Mouse (Mus musculus) hindbrain, postnatal 0 days (tissue): Measurements from ENCODE around the gene Il9. TPM values are rescaled to one million over a fixed set of nuclear protein-coding genes. Genes with fewer than 3 reads are reported as not detected.
A peak's percentile ranks its signal among the peaks of the same experiment; 100 is the strongest.

Source experiments
- ATAC-seq: fragments of 200-750 bp; cut with Nextera tagmentation; 2 replicates; pipeline ENCODE4 v1.8.0; 2017; ENCODE audit warnings: mild to moderate bottlenecking, moderate TSS enrichment, moderate library complexity
- DNase-seq: peaks from one replicate; pipeline ENCODE4 v3.0.0-alpha.2; 2015; ENCODE audit warnings: low spot score
- H3K27ac ChIP-seq: fragments of 300-500 bp; sonication (generic); 2 replicates; pipeline ENCODE4 v1.5.1; 2014; ENCODE audit warnings: mild to moderate bottlenecking
- H3K27me3 ChIP-seq: fragments of 300-500 bp; sonication (generic); 2 replicates; pipeline ENCODE4 v1.6.1; 2014; ENCODE audit warnings: low read length, mixed read lengths; ENCODE audit not compliant: insufficient read depth
- H3K36me3 ChIP-seq: fragments of 300-500 bp; sonication (generic); 2 replicates; pipeline ENCODE4 v1.6.1; 2014; ENCODE audit warnings: low read length, mixed read lengths; ENCODE audit not compliant: insufficient read depth
- H3K4me1 ChIP-seq: fragments of 300-500 bp; sonication (generic); 2 replicates; pipeline ENCODE4 v1.6.1; 2014; ENCODE audit warnings: antibody characterized with exemption, low read length, mixed read lengths; ENCODE audit not compliant: insufficient read depth
- H3K4me2 ChIP-seq: fragments of 300-500 bp; sonication (generic); 2 replicates; pipeline ENCODE4 v1.6.1; 2014; ENCODE audit warnings: low read depth, mild to moderate bottlenecking, low read length, moderate library complexity, mixed read lengths
- H3K4me3 ChIP-seq: fragments of 300-500 bp; sonication (generic); 2 replicates; pipeline ENCODE4 v1.5.1; 2014; ENCODE audit warnings: low read length
- H3K9ac ChIP-seq: fragments of 300-500 bp; sonication (generic); replicated peaks from 2 replicates; pipeline ENCODE4 v1.6.1; 2014; ENCODE audit warnings: mild to moderate bottlenecking, low read length, moderate library complexity, mixed read lengths
- H3K9me3 ChIP-seq: fragments of 300-500 bp; sonication (generic); 2 replicates; pipeline ENCODE4 v1.6.1; 2016; ENCODE audit warnings: low read length, mixed read lengths
- CTCF ChIP-seq: IDR thresholded peaks from 2 replicates; pipeline ENCODE4 v1.5.1; 2016; ENCODE audit warnings: antibody characterized with exemption, control low read depth, low read depth
- WGBS: fragments of 180-500 bp; shearing (Covaris S2); extraction: QIAGEN DNeasy Blood & Tissue Kit; methylation state at CpG from one replicate; pipeline ENCODE4 v1.1.7; 2014; 5-methylcytosine and 5-hydroxymethylcytosine counted together
- polyA plus RNA-seq: library from polyadenylated mRNA; unstranded; fragments of >200 nt; fragmentation: Nextera tagmentation; extraction: Ambion mirVana; gene quantifications from 2 replicates; pipeline ENCODE4 v1.2.1, GENCODE M21; 2015
- total RNA-seq: library from RNA; depleted of rRNA; stranded (reverse); fragments of >200 nt; gene quantifications from 2 replicates; pipeline ENCODE4 v1.2.3, GENCODE M21; 2014

Il9 gene
- total and polyA plus RNA-seq, 2 experiments from 2014 or later, result not detected

DNA sequence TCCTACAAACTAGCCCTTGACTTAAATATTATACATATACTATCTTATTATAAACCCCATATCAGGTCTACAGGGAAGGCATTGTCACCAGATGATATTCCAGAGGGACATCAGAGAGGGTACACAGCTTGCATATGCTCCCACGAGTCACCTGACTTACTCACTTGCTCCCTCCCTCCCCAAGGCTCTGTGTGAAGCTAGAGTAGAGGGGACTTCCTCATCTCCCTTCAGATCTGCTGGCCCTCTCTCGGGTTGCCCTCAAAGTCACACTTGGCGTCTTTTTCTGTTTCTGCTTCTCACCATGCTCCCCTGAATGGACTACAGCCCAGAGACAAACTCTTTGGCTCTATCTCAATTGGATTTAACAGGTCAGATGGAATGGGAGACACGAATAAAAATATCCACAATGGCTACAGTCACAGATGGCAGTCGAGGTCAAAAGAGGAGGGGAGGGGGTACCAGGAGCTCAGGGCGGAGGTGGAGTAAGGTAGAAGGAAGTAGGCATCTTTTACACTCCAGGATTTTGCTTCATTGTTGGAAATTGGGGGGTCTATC lies 19.9 kb upstream of the Il9 start:
- no peak for TF ChIP-seq CTCF
- no peaks in the 10 kb centered on the region for H3K9me3 ChIP-seq
- no peak for DNase-seq
- H3K36me3 ChIP-seq, result no peaks in the 10 kb centered on the region
- no peaks in the 10 kb centered on the region for H3K27me3 ChIP-seq
- WGBS, result 66% methylated on average over 6 of the region's 6 CpGs
- no peak overlapping the region for H3K9ac ChIP-seq
- H3K27ac ChIP-seq, result no peak overlapping the region
- ATAC-seq, result no peak
- H3K4me2 ChIP-seq, result no peak overlapping the region
- no peak overlapping the region for H3K4me3 ChIP-seq
- no peaks in the 10 kb centered on the region for H3K4me1 ChIP-seq

- no peak for ATAC-seq
- Histone ChIP-seq H3K36me3 (no peaks in the 10 kb centered on the region), H3K9ac (no peak overlapping the region), H3K4me3 (no peak overlapping the region), H3K27me3 (no peaks in the 10 kb centered on the region), H3K4me2 (no peak overlapping the region), H3K27ac (no peak overlapping the region), H3K4me1 (no peaks in the 10 kb centered on the region), H3K9me3 (no peaks in the 10 kb centered on the region)
- 89% methylated on average over 8 of the region's 8 CpGs for WGBS
- TF ChIP-seq CTCF, result no peak
- DNase-seq, result no peak
These were observed 18.6 kb upstream of the Il9 start for GRCm38 (mm10) chr13:56500636-56501035.

- Histone ChIP-seq H3K4me3 (no peak overlapping the region), H3K27me3 (no peaks in the 10 kb centered on the region), H3K27ac (no peak overlapping the region), H3K9ac (no peak overlapping the region), H3K4me2 (no peak overlapping the region), H3K4me1 (no peaks in the 10 kb centered on the region), H3K9me3 (no peaks in the 10 kb centered on the region), H3K36me3 (no peaks in the 10 kb centered on the region)
- ATAC-seq, result no peak
- 78% methylated on average over 3 of the region's 3 CpGs for WGBS
- peak; percentile 58 for DNase-seq
- TF ChIP-seq CTCF, result peak; percentile 46
These were observed 18.1 kb upstream of the Il9 start for GRCm38 (mm10) chr13:56500132-56500531.

DNA sequence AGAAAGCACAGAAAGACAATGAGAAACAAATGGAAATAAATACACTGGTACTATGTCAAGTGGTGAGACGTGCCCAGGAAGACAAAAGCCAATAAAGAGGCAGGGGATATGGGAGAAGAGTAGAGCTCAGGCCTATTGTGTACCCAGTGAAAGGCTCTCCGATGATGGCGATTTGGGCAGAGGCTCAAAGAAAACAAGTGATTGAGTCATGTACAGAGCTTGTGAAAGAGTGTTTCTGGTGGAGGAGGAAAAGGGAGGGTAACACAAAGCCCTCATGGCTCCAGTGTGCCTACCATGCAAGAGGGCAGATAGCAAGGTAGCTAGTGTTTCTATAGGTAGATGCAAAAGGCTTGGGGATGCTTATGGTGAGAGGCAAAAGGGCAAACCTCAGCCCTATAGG lies 12.4 kb upstream of the Il9 start:
- Histone ChIP-seq H3K9ac (no peak overlapping the region), H3K36me3 (no peaks in the 10 kb centered on the region), H3K27me3 (no peaks in the 10 kb centered on the region), H3K27ac (no peak overlapping the region), H3K4me1 (no peaks in the 10 kb centered on the region), H3K4me3 (no peak overlapping the region), H3K4me2 (no peak overlapping the region), H3K9me3 (no peaks in the 10 kb centered on the region)
- no peak for DNase-seq
- ATAC-seq, result no peak
- WGBS, result 32% methylated on average over 3 of the region's 3 CpGs
- TF ChIP-seq CTCF, result no peak

GRCm38 (mm10) chr13:56488012-56488411 lies 6.0 kb upstream of the Il9 start:
- no peak overlapping the region for H3K4me3 ChIP-seq
- DNase-seq (no peak), ATAC-seq (no peak)
- no peak for TF ChIP-seq CTCF
- WGBS, result 81% methylated on average over 5 of the region's 5 CpGs
- H3K27me3 ChIP-seq, result no peaks in the 10 kb centered on the region
- H3K9ac ChIP-seq, result no peak overlapping the region
- H3K4me1 ChIP-seq, result no peaks in the 10 kb centered on the region
- no peak overlapping the region for H3K4me2 ChIP-seq
- no peaks in the 10 kb centered on the region for H3K36me3 ChIP-seq
- H3K27ac ChIP-seq, result no peak overlapping the region
- H3K9me3 ChIP-seq, result no peaks in the 10 kb centered on the region

GRCm38 (mm10) chr13:56478027-56478426 lies 4.0 kb downstream of the Il9 start:
- 87% methylated on average over 6 of the region's 6 CpGs for WGBS
- 0 out of 2 replicates have a peak, but pooled peaks have one; percentile 5 for TF ChIP-seq CTCF
- Histone ChIP-seq H3K4me3 (no peak overlapping the region), H3K27me3 (no peaks in the 10 kb centered on the region), H3K4me1 (no peaks in the 10 kb centered on the region), H3K9ac (no peak overlapping the region), H3K4me2 (no peak overlapping the region), H3K27ac (no peak overlapping the region), H3K36me3 (no peaks in the 10 kb centered on the region), H3K9me3 (no peaks in the 10 kb centered on the region)
- no peak for DNase-seq
- no peak for ATAC-seq

- ATAC-seq (0 out of 2 replicates have a peak, but pooled peaks have one; percentile 35), DNase-seq (peak; percentile 43)
- Histone ChIP-seq H3K27me3 (no peaks in the 10 kb centered on the region), H3K4me1 (no peaks in the 10 kb centered on the region), H3K9me3 (no peaks in the 10 kb centered on the region), H3K36me3 (no peaks in the 10 kb centered on the region), H3K4me2 (no peak overlapping the region), H3K27ac (no peak overlapping the region), H3K9ac (no peak overlapping the region), H3K4me3 (no peak overlapping the region)
- TF ChIP-seq CTCF, result no peak
- 30% methylated on average over 6 of the region's 6 CpGs for whole genome bisulfite sequencing
These were observed 4.8 kb downstream of the Il9 start for GRCm38 (mm10) chr13:56477271-56477670.
